Mouse (Mus musculus) megakaryocyte-erythroid progenitor cell, adult 5-6 weeks (primary cell): Measurements from ENCODE around the gene Kcnn3. TPM values are rescaled to one million over a fixed set of nuclear protein-coding genes. Genes with fewer than 3 reads are reported as not detected.

Experiments used
- ATAC-seq: replicated peaks from 2 replicates; pipeline ENCODE4 v1.8.0; 2016; ENCODE audit warnings: mild to moderate bottlenecking, inconsistent platforms; ENCODE audit not compliant: severe bottlenecking, poor library complexity, low FRiP score, low TSS enrichment
- total RNA-seq, 2 experiments: library from RNA; stranded (forward) in 1 of 2; stranded (reverse) in 1 of 2; fragments of 200-1000, 215-1000 nt in 1 of 2; fragments of >200 nt in 1 of 2; fragmentation: Nextera tagmentation in 1 of 2; gene quantifications; 2 replicates each; pipeline ENCODE4 v1.2.3; 2014 to 2017

The Kcnn3 gene
- not detected in 2 replicates for total RNA-seq (2014; fragmentation: Nextera tagmentation)
- not detected in 2 replicates for total RNA-seq (2017)

GRCm38 (mm10) chr3:89519894-89520293, at the start of gene Kcnn3:
Gene Kcnn3, plus strand, starts transcription at chr3:89520164.
- ATAC-seq, result peak; percentile 91

DNA sequence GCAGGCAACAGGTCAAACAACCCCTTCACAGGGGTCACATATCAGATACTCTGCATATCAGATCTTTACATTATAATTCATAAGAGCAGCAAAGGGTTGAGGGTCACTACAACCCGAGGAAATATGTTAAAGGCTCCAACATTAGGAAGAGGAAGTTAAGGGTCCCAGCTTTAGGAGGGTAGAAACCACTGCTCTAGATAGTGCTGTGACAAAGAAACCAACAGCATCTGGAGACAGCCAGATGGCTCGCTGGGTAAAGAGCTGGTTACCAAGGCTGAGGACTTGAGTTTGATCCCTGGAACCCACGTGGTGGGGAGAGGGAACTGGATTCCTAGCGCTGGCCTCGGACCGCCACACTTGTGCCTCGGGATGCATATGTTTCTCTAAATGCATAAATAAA, 47.7 kb upstream of the Kcnn3 start:
- ATAC-seq, result no peak

DNA sequence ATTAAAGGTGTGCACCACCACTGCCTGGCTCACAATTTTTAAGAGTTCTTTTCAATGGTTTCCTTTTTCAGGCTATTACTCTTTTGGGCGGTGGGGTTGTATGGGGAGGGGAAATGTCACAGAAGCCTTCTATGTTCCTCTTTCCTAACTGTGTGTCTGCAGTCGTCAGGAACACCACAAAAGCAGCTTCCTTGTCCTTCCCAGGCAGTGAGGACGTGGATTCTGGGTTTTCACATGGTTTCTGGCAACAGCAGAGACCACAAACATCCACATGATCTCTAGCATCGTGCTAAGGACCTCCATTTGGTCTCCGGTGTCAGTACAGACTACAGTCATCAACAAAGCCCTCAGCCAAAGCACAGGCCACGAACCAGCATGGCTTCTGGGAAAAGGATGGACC, 46.1 kb upstream of the Kcnn3 start:
- ATAC-seq, result no peak

DNA sequence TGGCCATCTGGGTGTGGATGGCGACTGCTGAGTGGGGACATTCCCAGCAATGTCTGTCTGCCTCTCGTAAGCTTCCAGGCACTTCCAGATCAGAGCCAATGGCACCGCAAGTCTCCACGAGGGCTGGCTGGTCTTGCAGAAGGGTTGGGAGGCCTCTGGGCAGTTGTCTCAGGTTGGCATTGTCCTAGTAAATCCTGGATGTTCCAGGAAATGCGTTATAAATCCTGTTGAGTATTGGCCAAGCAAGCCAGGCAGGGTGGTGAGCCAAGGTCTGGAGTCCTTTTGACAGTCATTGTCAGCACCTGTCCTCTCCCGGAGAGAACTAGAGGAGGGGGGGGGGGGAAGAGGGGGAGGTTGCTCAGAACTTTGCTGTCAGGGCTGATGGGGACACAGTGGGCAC, 40.9 kb upstream of the Kcnn3 start:
- ATAC-seq, result no peak

GRCm38 (mm10) chr3:89481488-89481887, 38.5 kb upstream of the Kcnn3 start:
- 0 out of 2 replicates have a peak, but pooled peaks have one; percentile 41 for ATAC-seq

GRCm38 (mm10) chr3:89482249-89482648, 37.7 kb upstream of the Kcnn3 start:
- no peak for ATAC-seq

GRCm38 (mm10) chr3:89484766-89485524, 35.0 kb upstream of the Kcnn3 start:
- peak; percentile 88 for ATAC-seq

DNA sequence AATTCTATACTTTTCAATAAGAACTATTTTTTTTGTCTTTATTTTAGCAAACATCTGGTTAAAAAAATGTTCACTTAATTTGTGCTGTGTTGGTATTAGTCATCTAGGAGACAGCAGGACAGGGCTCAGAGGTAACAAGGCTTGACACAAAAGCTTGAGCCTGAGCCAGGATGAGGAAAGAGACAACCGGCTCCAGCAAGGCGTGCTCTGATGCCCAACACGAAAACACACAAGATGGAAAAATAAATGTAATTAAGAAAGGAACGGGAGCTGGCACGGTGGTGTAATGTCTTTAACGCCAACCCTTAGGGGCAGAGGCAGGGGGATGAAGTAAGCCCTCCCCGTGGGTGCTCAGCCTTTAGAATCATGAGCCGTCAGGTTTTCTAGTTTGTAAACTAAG, 33.9 kb upstream of the Kcnn3 start:
- ATAC-seq, result no peak

DNA sequence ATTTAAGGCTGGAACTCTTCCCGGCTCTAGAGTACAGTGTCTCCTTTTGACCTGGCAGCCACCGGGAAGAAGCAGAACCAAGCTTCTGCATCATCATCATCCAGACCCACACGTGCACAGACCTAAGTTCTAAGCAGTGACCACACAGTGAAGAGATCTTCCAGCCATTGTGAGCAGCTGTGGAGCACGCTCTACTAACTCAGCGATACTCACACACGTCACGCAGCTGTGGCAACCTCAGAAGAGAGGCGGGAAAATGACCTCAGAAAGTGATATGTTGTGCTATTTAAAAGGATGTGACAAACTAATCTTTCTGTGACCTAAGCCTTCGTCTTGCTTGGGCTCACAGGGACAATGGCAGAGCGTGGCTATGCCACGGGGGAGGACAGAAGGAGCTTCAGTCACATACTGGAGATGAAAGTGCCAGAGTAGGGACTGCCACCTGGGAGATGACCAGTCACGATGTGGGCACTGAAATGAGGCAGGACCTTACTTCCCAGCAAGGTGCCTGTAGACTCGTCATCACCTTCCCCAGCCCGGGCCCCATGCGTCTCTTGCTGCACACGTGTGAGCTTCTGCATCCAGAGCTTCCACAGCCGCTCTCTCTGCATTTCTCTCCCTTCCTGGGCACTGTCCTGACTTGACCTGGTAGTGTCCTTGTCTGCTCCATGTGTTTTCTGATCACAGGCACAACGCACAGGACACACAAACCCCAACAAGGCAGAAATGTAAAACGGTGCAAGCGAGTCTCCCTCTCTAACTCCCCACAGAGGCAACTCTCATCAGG, 32.9 kb upstream of the Kcnn3 start:
- no peak for ATAC-seq

DNA sequence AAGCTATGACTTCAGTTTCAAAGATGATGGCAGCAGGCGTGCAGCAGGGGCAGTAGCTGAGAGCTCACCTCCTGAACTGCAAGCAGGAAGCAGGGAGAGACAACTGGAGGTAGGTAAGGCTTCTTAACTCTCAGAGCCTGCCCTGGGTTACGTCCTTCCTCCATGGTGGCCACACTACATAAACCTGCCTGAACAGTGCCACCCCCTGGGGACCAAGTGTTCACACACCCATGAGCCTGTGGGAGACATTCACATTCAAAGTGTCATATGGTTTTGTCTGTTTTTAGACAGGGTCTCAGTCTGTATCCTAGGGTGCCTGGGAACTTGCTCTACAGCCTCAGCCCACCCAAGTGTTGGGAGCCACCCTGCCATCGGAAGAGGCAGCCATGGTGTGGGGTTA, 29.2 kb upstream of the Kcnn3 start:
- no peak for ATAC-seq

- no peak for ATAC-seq
These were observed 28.4 kb upstream of the Kcnn3 start for GRCm38 (mm10) chr3:89491559-89491958.

GRCm38 (mm10) chr3:89492701-89493151, 27.2 kb upstream of the Kcnn3 start:
- ATAC-seq, result no peak

DNA sequence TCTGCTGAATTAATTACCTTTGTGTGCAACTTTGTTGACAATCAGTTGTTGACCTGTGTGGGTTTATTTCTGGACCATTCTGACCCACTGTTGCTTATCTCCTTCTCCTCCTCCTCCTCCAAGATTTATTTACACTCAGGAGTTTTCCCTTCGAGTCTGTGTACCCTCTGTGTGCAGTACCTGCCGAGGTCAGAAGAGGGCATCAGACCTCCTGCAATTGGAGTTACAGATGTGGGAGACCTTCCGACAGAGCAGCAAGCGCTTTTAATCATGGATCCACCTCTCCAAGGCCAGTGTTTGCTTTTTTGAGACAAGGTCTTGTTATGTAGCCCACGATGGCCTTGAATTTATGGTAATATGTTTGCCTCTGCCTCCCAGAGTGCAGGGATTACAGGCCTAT, 25.3 kb upstream of the Kcnn3 start:
- ATAC-seq, result no peak

DNA sequence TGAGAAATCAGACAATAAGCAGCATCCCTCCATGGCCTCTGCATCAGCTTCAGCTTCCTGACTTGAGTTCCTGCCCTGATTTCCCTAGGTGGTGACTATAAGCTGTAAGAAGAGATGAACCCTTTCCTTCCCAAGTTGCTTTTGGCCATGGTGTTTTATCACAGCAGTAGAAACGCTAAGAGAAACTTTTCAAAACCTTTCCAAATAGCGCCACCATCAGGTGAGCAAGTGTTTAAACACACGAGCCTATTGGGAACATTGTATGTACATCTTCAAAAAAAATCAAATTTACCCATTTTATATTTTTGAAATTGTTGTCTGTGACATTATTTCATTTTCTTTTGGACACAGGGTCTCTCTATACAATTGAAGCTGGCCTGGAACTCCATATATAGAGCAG, 23.6 kb upstream of the Kcnn3 start:
- ATAC-seq, result no peak

- no peak for ATAC-seq
These were observed 20.3 kb upstream of the Kcnn3 start for GRCm38 (mm10) chr3:89499696-89500095.

GRCm38 (mm10) chr3:89501486-89501885, 18.5 kb upstream of the Kcnn3 start:
- no peak for ATAC-seq

DNA sequence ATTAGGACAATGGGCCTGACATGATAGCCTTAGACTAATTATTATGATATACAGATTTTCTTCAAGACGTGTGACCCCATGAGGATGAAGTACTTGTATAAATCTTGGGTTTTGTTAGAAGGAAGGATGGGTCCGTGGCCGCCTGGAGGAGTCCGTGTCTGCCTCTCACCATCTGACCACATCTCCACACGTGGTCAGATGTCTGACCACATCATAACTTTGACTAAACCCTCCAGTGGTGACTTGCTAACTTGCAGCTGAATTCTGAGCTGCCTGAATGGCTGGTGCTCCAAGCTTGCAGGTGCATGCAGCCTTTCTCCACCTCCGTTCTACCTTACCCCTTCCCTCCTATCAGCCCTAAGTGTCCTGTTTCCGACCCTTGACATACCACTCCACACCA, 17.4 kb upstream of the Kcnn3 start:
- ATAC-seq, result no peak

- ATAC-seq, result no peak
These were observed 11.9 kb upstream of the Kcnn3 start for GRCm38 (mm10) chr3:89508041-89508440.

DNA sequence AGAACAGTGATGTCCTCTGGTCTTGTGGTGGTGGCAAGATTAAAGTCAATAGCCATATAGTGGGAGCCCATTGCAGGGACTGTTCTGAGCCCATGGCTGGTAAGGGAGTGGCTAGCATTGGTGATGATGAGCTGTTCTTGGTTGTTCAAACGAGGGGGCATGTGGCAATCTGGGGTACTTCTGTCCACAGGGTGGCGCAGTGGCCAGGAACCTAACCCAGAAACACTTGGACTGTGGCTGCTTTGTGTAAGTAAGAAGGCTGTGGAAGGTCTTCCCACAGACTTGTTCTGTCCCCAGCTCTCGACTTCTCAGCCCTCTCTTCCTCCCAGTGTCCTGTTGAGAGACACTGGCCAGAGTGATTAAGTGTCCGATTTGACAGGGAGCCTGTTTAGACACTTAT, 9.0 kb upstream of the Kcnn3 start:
- peak; percentile 62 for ATAC-seq

- no peak for ATAC-seq
These were observed 8.6 kb upstream of the Kcnn3 start for GRCm38 (mm10) chr3:89511400-89511799.

DNA sequence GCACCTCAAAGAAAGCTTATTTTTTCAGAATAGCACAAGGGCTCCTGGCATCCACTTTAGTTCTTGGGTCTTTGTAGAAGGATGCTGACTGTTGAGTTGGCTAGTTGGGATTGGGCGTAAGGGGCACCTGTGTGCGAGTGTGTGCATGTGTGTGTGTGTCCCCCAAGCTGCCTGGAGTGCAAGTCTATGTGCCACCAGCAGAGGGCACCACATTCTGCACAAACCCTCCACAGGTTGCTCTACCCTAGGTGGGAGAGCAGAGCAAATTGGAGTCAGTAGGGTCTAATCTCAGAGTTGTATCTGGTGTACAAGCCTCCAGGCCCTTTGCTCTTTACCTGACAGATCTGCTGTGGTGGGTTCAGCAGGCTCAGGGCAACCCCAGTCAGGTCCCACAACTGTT, 7.7 kb upstream of the Kcnn3 start:
- no peak for ATAC-seq
